Mouse (Mus musculus): ENCODE data around the gene Col6a6. TPM values are rescaled to one million over a fixed set of nuclear protein-coding genes. Genes with fewer than 3 reads are reported as not detected.

Gene Col6a6
- polyA plus RNA-seq, 1 experiment from 2014 or later: 0.50 TPM

DNA sequence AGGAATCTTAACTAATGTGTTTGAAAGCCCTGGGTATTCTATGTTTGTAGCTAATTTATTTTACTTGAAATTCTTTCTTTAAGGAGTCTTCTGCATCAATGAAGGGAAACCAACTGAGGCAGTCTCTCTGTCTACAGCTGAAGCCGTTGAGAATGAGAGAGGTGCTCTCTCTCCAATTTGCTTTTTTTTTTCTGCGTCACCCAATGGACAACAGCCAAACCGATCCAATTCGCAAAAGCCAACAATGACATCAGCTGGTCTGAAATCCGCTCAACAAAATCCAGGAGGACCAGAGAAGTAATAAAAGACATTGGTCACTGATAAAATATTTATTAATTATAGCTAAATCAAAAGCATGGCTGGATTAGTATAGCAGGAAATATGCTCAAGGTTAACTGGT is 26.5 kb downstream of the Col6a6 start:
- 90% methylated on average over 5 of the region's 5 CpGs for WGBS
- H3K4me3 ChIP-seq (replicated peaks): no peak overlapping the region
- H3K4me1 ChIP-seq (replicated peaks): no peaks in the 10 kb centered on the region
- no peak overlapping the region for H3K9ac ChIP-seq (replicated peaks)
- no peak overlapping the region for H3K4me2 ChIP-seq
- H3K9me3 ChIP-seq: no peaks in the 10 kb centered on the region
- ATAC-seq (ENCODE audit: insufficient number of reproducible peaks, insufficient read depth, low FRiP score, low TSS enrichment, low read depth): no peak
- no peaks in the 10 kb centered on the region for H3K27me3 ChIP-seq
- no peaks in the 10 kb centered on the region for H3K36me3 ChIP-seq
- no peak overlapping the region for H3K27ac ChIP-seq

DNA sequence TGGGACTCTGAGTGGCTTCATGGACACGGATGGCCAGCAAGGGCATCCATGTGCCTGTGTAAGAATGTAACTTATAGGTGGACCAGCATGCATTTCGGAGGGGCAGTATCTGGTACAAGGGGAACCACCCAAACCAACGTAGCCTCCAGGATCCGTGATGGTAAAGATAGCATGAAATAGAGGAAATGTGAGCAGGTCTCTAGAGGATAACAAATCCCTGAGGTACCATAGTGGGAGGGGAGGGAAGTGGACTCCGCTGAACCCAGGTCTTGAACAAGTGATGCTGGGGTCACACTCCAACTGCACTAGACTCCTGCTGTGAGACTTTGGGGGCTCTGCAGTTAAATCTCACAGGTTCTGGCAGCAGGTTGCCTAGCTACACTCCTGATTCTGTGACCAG is 27.7 kb downstream of the Col6a6 start:
- WGBS: 88% methylated on average over 5 of the region's 5 CpGs
- Histone ChIP-seq H3K4me3 (replicated peaks) (no peak overlapping the region), H3K27ac (no peak overlapping the region), H3K4me2 (no peak overlapping the region), H3K36me3 (no peaks in the 10 kb centered on the region), H3K4me1 (replicated peaks) (no peaks in the 10 kb centered on the region), H3K27me3 (no peaks in the 10 kb centered on the region), H3K9ac (replicated peaks) (no peak overlapping the region), H3K9me3 (no peaks in the 10 kb centered on the region)
- ATAC-seq (ENCODE audit: insufficient number of reproducible peaks, insufficient read depth, low FRiP score, low TSS enrichment, low read depth): no peak

DNA sequence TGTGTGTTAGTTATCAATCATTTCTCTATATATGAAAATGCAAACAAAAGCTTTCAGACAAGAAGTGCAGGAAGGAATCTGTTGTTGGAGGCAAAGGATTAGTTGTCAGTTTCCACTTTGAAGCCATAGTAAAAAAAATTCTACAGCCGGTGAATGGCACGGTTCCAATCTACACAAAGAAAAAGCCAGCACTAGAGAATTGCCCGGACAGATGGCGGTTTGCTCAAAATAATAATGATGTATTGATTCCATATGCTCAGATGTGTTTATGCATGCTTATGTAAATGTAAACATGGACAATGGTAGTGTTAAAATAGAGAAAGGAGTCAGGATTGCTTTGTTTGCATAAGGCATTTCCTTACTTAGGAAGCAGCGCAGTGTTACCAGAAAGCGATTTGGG is 31.8 kb downstream of the Col6a6 start:
- H3K27ac ChIP-seq: no peak overlapping the region
- WGBS: 65% methylated on average over 6 of the region's 6 CpGs
- no peak overlapping the region for H3K9ac ChIP-seq (replicated peaks)
- no peak overlapping the region for H3K4me2 ChIP-seq
- no peak for ATAC-seq (ENCODE audit: insufficient number of reproducible peaks, insufficient read depth, low FRiP score, low TSS enrichment, low read depth)
- H3K36me3 ChIP-seq: no peaks in the 10 kb centered on the region
- no peak overlapping the region for H3K4me3 ChIP-seq (replicated peaks)
- no peaks in the 10 kb centered on the region for H3K27me3 ChIP-seq
- no peaks in the 10 kb centered on the region for H3K9me3 ChIP-seq
- no peaks in the 10 kb centered on the region for H3K4me1 ChIP-seq (replicated peaks)

DNA sequence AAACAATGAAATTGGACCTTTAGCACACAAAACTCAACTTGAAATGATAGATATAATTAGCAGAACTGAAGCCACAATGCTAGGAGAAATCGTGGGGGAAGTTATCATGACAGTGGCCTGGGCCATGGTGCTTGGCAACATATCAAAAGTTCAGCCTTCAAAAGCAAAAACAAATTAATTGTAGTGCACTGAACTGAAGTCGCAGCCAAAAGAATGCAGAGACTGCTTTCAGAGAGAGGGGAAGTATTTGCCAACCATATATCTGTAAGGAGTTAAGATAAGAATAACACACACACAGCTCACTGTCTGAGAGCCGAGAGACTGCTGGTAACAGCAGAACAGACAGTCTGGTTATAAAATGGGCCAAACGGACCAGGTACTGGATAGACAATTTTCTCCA is 33.0 kb downstream of the Col6a6 start:
- Histone ChIP-seq H3K9me3 (no peaks in the 10 kb centered on the region), H3K4me3 (replicated peaks) (no peak overlapping the region), H3K27me3 (no peaks in the 10 kb centered on the region), H3K9ac (replicated peaks) (no peak overlapping the region), H3K36me3 (no peaks in the 10 kb centered on the region), H3K4me2 (no peak overlapping the region), H3K4me1 (replicated peaks) (no peaks in the 10 kb centered on the region), H3K27ac (no peak overlapping the region)
- ATAC-seq (ENCODE audit: insufficient number of reproducible peaks, insufficient read depth, low FRiP score, low TSS enrichment, low read depth): no peak
- 74% methylated on average over 4 of the region's 4 CpGs for WGBS

DNA sequence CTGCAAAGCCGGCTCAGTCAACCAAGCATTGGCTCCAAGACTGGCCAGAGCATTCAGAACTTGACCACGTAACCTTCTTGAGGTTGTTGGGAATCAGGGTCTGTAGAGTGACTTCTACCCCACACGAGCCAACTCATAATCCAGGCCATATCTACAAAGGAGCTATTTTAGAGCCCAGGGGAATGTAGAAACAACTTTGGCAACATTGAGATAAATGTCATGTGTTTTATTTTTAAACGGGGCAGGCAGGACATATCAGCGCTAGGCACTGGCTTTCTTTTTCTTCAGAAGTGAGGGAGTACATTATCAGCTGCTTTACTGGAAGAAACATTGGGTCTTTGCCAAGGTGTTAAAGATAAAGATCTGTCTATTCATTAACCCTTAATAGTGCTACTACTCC is 36.1 kb downstream of the Col6a6 start:
- 79% methylated on average over 5 of the region's 5 CpGs for WGBS
- Histone ChIP-seq H3K4me3 (replicated peaks) (no peak overlapping the region), H3K9me3 (no peaks in the 10 kb centered on the region), H3K4me2 (no peak overlapping the region), H3K27ac (no peak overlapping the region), H3K36me3 (no peaks in the 10 kb centered on the region), H3K4me1 (replicated peaks) (no peaks in the 10 kb centered on the region; the same call in 1 of the 2 replicates), H3K27me3 (no peaks in the 10 kb centered on the region), H3K9ac (replicated peaks) (no peak overlapping the region)
- no peak for ATAC-seq (ENCODE audit: insufficient number of reproducible peaks, insufficient read depth, low FRiP score, low TSS enrichment, low read depth)

DNA sequence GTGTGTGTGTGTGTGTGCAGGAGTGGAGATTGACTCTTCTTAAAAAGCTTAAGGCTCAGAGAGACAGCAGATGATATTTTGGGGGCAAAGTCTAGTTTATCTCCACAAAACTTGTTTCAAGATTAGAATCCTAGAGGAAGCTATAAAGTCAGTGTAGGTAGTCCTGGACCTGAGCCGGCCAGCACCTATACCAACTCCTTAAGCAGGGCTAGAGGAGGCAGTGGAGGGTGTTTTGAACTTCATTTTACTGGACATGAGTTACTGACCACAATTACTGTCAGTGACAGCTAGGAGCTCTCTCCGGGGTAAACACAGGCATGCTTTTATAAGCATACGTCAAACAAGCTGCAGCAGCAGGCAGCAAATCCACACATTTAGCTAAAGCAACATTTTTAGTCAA is 39.8 kb downstream of the Col6a6 start:
- no peaks in the 10 kb centered on the region for H3K36me3 ChIP-seq
- H3K27me3 ChIP-seq: no peaks in the 10 kb centered on the region
- no peak overlapping the region for H3K27ac ChIP-seq
- H3K4me3 ChIP-seq (replicated peaks): no peak overlapping the region
- no peak overlapping the region for H3K9ac ChIP-seq (replicated peaks)
- 40% methylated on average over 3 of the region's 3 CpGs for WGBS
- no peaks in the 10 kb centered on the region; the same call in 1 of the 2 replicates for H3K4me1 ChIP-seq (replicated peaks)
- no peak overlapping the region for H3K4me2 ChIP-seq
- H3K9me3 ChIP-seq: no peaks in the 10 kb centered on the region
- no peak for ATAC-seq (ENCODE audit: insufficient number of reproducible peaks, insufficient read depth, low FRiP score, low TSS enrichment, low read depth)

DNA sequence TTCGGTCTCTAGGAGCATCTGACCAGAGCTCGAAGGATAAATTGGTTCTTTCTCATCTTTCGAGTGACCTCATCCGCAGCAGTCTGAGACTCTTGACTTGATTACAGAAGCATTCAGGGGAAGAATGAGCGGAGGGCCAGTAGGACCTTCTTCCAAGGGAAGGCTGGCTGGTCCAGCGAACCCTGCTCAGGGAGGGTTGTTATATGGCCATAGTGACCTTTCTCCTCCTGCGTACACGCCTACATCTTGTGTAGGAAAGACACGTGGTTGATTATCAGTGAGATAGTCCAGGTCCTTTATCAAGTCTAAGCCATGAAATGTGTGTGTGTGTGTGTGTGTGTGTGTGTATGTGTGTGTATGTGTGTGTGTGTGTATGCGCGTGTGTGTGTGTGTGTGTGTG is 40.2 kb downstream of the Col6a6 start:
- H3K27me3 ChIP-seq: no peaks in the 10 kb centered on the region
- H3K4me1 ChIP-seq (replicated peaks): no peaks in the 10 kb centered on the region; the same call in 1 of the 2 replicates
- no peaks in the 10 kb centered on the region for H3K9me3 ChIP-seq
- H3K27ac ChIP-seq: no peak overlapping the region
- ATAC-seq (ENCODE audit: insufficient number of reproducible peaks, insufficient read depth, low FRiP score, low TSS enrichment, low read depth): no peak
- H3K36me3 ChIP-seq: no peaks in the 10 kb centered on the region
- no peak overlapping the region for H3K9ac ChIP-seq (replicated peaks)
- H3K4me3 ChIP-seq (replicated peaks): no peak overlapping the region
- no peak overlapping the region for H3K4me2 ChIP-seq
- 79% methylated on average over 11 of the region's 11 CpGs for WGBS

DNA sequence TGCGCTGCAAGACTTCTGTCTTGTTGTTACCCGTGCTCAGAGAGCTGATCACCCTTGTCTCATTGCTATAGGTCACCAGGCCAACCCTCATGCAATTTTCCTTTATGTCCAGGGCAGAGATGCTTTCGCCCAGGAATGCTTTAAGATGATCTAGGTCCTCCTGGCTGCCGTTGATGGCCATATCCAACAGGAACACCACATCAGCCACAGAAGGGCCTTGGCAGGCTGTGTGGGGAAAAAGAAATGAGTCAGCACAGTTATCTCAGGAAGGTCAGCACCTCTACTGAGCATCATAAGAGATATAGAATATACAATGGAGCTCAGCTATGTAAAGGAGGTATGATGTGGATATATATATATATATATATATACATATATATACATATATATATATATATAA is 43.9 kb downstream of the Col6a6 start:
- no peak overlapping the region for H3K9ac ChIP-seq (replicated peaks)
- no peaks in the 10 kb centered on the region for H3K9me3 ChIP-seq
- H3K27me3 ChIP-seq: no peaks in the 10 kb centered on the region
- H3K27ac ChIP-seq: no peak overlapping the region
- ATAC-seq (ENCODE audit: insufficient number of reproducible peaks, insufficient read depth, low FRiP score, low TSS enrichment, low read depth): no peak
- H3K4me3 ChIP-seq (replicated peaks): no peak overlapping the region
- 87% methylated on average over 4 of the region's 4 CpGs for WGBS
- H3K4me2 ChIP-seq: no peak overlapping the region
- H3K4me1 ChIP-seq (replicated peaks): no peaks in the 10 kb centered on the region; the same call in 1 of the 2 replicates
- H3K36me3 ChIP-seq: no peaks in the 10 kb centered on the region

DNA sequence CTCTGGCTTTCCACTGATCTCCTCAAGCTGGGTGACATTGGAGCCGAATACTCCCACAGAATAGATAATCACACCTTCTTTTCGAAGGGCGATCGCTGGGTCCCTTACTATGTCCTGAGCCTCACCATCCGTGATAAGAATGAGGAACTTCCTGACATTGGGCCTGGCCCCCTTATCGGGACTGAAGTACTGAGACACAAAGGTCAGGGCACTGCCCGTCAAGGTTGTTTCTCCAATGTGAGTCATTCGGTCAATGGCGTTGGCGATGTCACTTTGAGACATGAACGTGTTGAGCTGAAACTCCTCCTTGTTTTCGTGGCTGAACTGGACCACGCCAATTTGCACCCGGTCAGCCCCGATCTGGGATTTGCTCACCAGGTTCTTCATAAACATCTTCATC is 47.3 kb downstream of the Col6a6 start:
- Histone ChIP-seq H3K36me3 (no peaks in the 10 kb centered on the region), H3K27me3 (no peaks in the 10 kb centered on the region), H3K9me3 (no peaks in the 10 kb centered on the region), H3K4me2 (no peak overlapping the region), H3K27ac (no peak overlapping the region), H3K4me1 (replicated peaks) (no peaks in the 10 kb centered on the region), H3K4me3 (replicated peaks) (no peak overlapping the region), H3K9ac (replicated peaks) (no peak overlapping the region)
- no peak for ATAC-seq (ENCODE audit: insufficient number of reproducible peaks, insufficient read depth, low FRiP score, low TSS enrichment, low read depth)
- WGBS: 93% methylated on average over 15 of the region's 15 CpGs

DNA sequence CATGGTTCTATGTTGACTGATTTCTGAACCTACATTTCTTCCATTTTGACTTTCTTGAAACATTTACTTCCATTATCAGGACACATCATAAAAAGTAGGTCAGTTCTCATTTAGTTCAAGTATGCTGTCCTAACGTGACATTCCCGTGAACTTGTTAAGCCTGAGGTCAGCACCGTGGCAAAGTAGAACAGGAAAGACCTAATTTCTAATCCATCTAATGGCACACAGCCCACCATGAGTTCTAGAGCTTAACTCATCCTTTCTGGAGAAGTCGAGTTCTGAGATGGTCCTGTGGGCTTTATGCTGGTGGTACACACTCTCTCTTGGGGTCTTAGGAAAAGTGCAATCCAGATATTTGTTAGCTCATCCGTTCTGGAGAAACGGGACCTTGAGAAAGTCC is 49.2 kb downstream of the Col6a6 start:
- peaks cover 3% of the 10 kb centered on the region; the same call in 1 of the 2 replicates for H3K4me1 ChIP-seq (replicated peaks)
- ATAC-seq (ENCODE audit: insufficient number of reproducible peaks, insufficient read depth, low FRiP score, low TSS enrichment, low read depth): no peak
- H3K9me3 ChIP-seq: no peaks in the 10 kb centered on the region
- no peak overlapping the region for H3K4me3 ChIP-seq (replicated peaks)
- H3K9ac ChIP-seq (replicated peaks): no peak overlapping the region
- no peak overlapping the region for H3K4me2 ChIP-seq
- 86% methylated on average over 6 of the region's 6 CpGs for WGBS
- no peak overlapping the region for H3K27ac ChIP-seq
- H3K27me3 ChIP-seq: no peaks in the 10 kb centered on the region
- no peaks in the 10 kb centered on the region for H3K36me3 ChIP-seq

DNA sequence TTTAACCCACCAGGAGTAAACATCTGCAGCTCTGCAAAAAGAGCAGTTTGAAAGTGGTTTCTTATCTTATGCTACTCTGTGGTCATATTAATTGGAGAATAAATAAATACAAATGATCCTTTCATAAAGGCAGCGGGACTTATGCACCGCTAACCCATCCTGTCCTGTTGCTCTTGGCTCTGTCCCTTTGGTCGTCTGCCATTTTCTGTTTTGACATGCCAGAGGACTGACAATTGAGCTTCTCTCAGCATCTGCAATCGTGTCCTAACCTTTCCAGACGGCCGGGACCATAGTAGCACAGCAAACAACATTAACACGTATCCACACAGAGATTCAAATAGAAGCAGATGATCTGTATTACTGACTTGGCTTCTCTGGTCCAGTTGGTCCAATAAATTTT is 53.1 kb downstream of the Col6a6 start:
- H3K27me3 ChIP-seq: no peaks in the 10 kb centered on the region

DNA sequence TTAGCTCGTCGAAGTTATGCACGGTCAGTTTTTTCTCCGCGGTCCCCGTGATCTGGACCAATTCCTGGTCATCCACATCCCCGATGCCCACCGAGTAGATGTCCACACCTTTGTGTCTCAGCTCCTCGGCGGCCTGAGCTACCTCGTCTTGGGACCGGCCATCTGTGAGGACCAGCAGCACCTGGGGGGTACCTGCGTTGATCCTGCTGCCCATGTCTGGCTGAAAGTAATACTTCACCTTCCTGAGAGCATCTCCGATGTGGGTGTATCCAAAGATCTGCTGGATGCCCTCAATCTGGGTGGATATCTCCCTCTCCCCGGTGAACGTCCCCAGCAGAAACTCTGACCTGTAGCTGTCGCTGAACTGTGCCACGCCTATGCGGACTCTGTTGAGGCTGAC is 53.6 kb downstream of the Col6a6 start:
- 91% methylated on average over 19 of the region's 19 CpGs for WGBS
- no peaks in the 10 kb centered on the region for H3K27me3 ChIP-seq
- no peak overlapping the region for H3K4me3 ChIP-seq (replicated peaks)
- no peak overlapping the region for H3K4me2 ChIP-seq
- H3K36me3 ChIP-seq: no peaks in the 10 kb centered on the region
- H3K9me3 ChIP-seq: no peaks in the 10 kb centered on the region
- H3K4me1 ChIP-seq (replicated peaks): peaks cover 4% of the 10 kb centered on the region; the same call in 1 of the 2 replicates
- no peak for ATAC-seq (ENCODE audit: insufficient number of reproducible peaks, insufficient read depth, low FRiP score, low TSS enrichment, low read depth)
- no peak overlapping the region for H3K27ac ChIP-seq
- no peak overlapping the region for H3K9ac ChIP-seq (replicated peaks)

More for the DNA sequence above, 53.1 kb downstream of the Col6a6 start:
- no peaks in the 10 kb centered on the region for H3K36me3 ChIP-seq
- H3K9me3 ChIP-seq: no peaks in the 10 kb centered on the region
- H3K4me2 ChIP-seq: no peak overlapping the region
- WGBS: 87% methylated on average over 7 of the region's 7 CpGs
- no peak overlapping the region for H3K4me3 ChIP-seq (replicated peaks)
- peaks cover 4% of the 10 kb centered on the region; the same call in 1 of the 2 replicates for H3K4me1 ChIP-seq (replicated peaks)
- H3K9ac ChIP-seq (replicated peaks): no peak overlapping the region
- ATAC-seq (ENCODE audit: insufficient number of reproducible peaks, insufficient read depth, low FRiP score, low TSS enrichment, low read depth): no peak
- no peak overlapping the region for H3K27ac ChIP-seq
